Mouse (Mus musculus): ENCODE results near the gene Rasa2.
A peak's percentile ranks its signal among the peaks of the same experiment; 100 is the strongest.
"Not testable (repeated sequence)": the region's sequence is repeated elsewhere in the genome, so short reads cannot be mapped to it uniquely, and the experiment has no call there.

The Rasa2 gene

DNA sequence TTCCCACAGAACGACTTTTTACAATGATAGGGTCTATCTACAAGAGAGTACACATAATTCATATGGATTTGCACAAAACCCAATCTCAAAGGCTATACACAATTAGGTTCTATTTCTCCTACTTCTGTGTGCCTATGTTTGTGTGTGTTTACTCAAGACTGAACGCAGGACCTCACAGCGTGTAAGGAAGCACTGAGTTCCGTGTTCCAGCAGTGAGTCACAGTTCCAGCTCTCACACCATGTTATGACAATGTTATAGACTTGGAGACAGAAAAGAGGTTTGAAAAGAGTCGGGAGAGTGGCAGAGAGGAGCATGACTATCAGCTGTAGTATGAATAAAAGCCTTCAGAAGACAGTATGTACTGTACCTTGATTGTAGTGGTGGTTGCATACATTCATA is 42.1 kb downstream of the Rasa2 start:
- DNase-seq (ENCODE audit: low read depth, low spot score) = no peak

- DNase-seq (ENCODE audit: low read depth, low spot score) = no peak
Observed at GRCm38 (mm10) chr9:96583496-96583895, 47.9 kb downstream of the Rasa2 start.

GRCm38 (mm10) chr9:96583076-96583475 is 48.3 kb downstream of the Rasa2 start:
- peak; percentile 74 for DNase-seq (ENCODE audit: low read depth, low spot score)

DNA sequence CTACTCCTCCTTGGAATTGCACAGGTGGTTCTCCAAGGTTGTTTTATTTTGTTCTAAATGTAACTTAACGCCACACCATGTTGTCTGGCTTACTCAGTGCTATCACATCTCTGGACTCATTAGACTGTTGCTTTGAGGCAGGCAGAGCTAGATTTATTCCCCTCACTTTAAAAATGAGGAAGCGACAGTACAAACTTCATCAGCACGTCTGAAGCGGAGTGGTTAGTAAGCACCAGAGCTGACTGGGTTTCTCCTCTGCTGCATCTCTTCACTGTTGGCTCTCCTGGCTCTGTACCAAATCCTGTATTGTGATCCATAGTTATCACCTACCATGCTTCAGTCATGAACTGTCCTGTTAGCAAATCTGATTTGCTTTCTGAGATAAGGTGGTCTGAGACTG is 53.2 kb downstream of the Rasa2 start:
- no peak for DNase-seq (ENCODE audit: low read depth, low spot score)

- no peak for DNase-seq (ENCODE audit: low read depth, low spot score)
Observed at GRCm38 (mm10) chr9:96577674-96578073, 53.7 kb downstream of the Rasa2 start.

- DNase-seq (ENCODE audit: low read depth, low spot score) = peak; percentile 65
Observed at GRCm38 (mm10) chr9:96573252-96573651, 58.2 kb downstream of the Rasa2 start.

- DNase-seq (ENCODE audit: low read depth, low spot score) = no peak
Observed at GRCm38 (mm10) chr9:96572754-96573153, 58.7 kb downstream of the Rasa2 start.

DNA sequence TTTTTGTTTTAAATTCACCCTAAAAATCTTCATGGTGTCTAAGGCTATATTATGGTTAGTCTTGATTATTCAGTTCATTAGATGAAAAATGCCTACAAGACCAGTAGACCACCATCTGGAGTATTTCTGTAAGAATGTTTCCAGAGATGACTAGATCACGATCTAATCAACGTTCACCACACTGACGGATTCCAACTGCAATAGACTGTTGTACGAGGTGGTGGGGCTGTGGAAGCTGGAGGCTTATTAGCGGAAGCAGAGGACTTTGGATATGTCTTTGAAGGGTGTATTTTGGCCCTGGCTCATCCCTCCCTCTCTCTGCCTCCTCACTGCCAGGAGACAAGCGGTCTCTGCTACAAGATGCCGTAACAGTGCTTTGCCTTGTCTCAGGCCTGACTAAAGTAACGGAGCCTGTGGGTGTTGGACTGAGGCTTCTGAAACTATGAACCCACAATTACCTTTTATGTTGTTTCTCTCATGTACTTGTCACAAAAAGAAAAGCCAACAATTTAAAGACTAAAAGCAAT is 64.9 kb downstream of the Rasa2 start:
- no peak for DNase-seq (ENCODE audit: low read depth, low spot score)

DNA sequence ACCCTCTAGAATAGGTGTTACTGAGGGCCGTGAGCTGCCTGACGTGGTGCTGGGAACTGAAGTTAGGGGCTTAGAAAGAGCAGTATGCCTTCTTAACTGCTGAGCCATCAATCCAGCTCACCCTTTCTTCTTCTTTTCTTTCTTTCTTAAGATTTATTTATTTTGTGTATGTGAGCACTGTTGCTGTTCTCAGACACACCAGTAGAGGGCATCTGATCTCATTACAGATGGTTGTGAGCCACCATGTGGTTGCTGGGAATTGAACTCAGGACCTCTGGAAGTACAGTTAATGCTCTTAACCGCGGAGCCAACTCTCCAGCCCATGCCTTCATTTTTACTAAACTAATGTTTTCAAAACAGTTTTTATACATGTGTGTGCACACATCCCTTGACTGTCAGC is 67.9 kb downstream of the Rasa2 start:
- no peak for DNase-seq (ENCODE audit: low read depth, low spot score)

DNA sequence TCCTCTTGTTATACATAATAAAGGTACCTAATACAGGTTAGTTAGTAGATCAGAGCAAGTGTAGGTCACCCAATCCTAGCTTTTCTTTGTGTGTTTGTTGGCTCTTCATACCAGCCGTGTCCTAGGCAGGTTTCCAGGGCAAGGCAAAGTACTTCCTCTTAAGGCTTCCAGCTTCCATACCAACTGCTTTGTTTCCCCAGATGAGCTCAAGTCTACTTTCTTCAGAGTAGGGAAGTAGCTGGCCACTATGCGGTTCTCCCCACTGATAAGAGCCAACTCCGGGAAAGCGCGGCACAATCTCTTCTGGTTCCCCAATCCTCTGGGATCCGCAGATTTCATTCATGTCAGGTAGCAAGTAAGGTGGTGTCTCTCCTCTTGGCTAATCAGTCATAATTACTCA is 72.3 kb downstream of the Rasa2 start:
- no peak for DNase-seq (ENCODE audit: low read depth, low spot score)

GRCm38 (mm10) chr9:96558594-96558993 is 72.8 kb downstream of the Rasa2 start:
- DNase-seq (ENCODE audit: low read depth, low spot score) = no peak

DNA sequence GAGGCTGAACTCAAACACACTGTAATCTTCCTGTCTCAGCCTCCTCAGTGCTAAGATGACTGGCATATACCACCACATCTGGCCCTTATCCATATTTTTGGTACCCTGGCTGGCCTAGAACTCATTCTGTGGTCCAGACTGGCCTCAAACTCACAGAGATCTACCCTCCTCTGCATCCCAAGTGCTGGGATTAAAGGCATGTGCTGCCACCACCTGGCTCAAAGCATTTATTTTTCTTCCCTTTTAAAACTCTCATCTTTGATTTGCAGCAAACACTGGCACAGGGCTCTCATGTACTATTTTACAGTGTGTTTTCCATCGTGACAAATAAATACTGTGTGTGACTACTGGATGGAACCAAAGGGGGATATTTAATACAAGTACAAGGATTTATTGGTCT is 77.3 kb downstream of the Rasa2 start:
- DNase-seq (ENCODE audit: low read depth, low spot score) = no peak

DNA sequence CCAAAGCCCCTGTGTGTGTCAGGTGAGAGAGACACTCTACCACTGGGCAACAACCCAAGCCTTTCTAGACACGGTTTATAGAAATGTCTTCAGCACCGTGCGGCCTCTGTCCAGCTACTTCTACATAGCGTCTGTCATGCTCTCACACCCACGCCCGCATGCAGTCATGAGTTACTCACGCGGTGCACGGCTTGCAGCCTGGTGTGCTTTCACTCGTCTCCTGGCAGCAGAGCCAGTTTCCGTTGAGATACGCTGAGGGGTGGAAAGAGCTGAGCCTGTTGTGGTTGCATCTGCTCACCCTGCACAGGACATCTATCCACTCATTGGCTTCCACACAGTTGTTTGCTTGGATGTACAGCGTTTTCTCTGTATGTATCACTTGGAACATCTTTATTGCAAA is 86.0 kb downstream of the Rasa2 start:
- DNase-seq (ENCODE audit: low read depth, low spot score) = peak; percentile 15

GRCm38 (mm10) chr9:96543643-96544640 is 87.5 kb downstream of the Rasa2 start:
- peak; percentile 68 for DNase-seq (ENCODE audit: low read depth, low spot score)

- no peak for DNase-seq (ENCODE audit: low read depth, low spot score)
Observed at GRCm38 (mm10) chr9:96538916-96539315, 92.5 kb downstream of the Rasa2 start.

DNA sequence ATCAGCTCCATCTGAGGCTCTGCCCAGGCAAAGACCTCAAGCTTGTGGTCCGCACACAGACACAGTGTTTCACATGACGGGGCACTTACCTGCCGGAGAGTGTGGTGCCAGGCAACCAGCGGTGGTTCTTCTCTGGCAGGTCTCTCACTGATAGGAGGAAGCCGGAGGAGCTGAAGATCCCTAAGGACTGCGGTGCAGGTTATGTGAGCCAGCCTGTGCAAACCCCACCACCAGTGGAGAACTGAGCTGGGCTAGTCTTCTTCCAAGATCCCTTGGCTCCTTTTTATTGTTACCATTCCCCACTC is 93.8 kb downstream of the Rasa2 start:
- DNase-seq (ENCODE audit: low read depth, low spot score) = no peak

- peak; percentile 50 for DNase-seq (ENCODE audit: low read depth, low spot score)
Observed at GRCm38 (mm10) chr9:96536895-96537614, 94.4 kb downstream of the Rasa2 start.

- DNase-seq (ENCODE audit: low read depth, low spot score) = not testable (repeated sequence)
Observed at GRCm38 (mm10) chr9:96536093-96536492, 95.3 kb downstream of the Rasa2 start.

GRCm38 (mm10) chr9:96535431-96535830 is 96.0 kb downstream of the Rasa2 start:
- no peak for DNase-seq (ENCODE audit: low read depth, low spot score)

DNA sequence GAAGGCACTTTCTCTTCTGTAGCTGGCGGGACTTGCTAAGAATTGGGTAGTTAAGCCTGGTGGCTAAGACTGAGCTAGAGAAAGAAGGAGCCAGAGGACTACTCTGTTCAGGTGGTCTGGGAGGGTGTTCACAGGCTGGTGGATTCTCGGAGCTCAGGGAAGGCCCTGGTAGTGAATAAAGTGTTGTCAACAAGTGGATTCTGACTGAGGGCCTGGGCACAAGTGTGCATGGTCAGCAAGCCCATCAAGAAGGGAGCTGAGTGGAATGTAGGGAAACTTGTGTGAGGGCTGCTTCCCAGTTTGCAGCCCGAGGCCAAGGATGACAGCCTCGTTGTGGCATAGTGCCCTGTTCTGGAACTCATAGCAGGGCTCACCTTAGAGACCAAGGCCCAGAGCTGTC is 97.2 kb downstream of the Rasa2 start:
- no peak for DNase-seq (ENCODE audit: low read depth, low spot score)

DNA sequence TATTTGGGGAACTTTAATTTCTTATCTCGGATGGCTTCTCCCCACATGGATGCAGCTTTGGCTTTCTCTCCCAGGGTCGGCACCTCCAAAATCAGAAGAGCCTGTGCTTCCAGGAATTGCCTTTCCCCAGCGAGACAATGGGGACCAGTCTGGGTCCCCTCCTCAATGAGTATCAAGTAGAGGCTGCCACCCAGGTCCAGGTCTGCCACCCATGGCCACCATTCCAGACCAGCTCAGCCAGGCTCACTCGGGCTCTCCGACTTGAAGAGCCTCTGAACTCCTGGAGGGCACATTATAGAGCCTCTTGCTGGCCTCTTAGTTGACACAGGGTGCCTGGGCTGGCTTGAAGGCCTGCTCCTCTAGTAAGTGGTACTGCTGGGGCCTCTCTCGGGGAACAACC is 97.9 kb downstream of the Rasa2 start:
- no peak for DNase-seq (ENCODE audit: low read depth, low spot score)

DNA sequence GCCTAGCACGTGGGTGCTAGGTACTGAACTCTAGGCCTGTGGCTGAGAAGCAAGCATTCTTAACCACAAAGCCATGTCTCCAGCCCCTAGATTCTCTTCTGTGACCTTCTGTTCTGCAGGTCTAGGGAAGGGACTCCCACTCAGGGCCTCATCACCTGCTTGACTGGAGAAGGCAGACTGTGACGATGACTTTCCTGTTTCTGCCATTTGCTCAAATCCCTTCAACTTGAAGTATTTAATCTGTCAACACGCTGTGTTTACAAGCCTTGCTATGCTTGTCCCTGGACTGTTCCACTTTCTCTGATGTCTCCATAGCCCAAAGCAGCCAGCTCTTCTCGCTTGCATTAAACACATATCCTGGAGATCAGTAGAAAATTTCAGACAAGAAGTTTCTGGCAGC is 98.9 kb downstream of the Rasa2 start:
- no peak for DNase-seq (ENCODE audit: low read depth, low spot score)

DNA sequence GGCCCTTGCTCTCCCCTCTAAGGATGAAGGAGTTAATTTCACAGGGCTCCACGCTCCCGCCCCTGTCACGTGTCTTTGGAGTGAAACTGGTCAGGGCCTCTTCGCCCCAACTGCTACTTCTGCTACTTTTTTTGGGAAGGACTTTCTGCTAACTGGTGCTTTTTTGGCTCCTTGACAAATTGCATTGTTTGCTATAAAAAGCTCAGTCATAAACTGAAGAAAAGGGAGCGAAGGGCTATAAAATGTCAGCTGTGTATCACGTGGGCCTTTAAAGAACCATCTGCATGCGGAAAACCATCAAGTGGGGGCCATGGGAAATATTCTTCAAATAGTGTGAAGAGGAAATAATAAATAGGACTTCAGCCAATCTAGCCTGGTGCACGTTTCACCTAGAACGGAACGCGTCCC is 100.7 kb downstream of the Rasa2 start:
- DNase-seq (ENCODE audit: low read depth, low spot score) = no peak

Data from CD4-positive, CD25-positive, alpha-beta regulatory T cell, adult 2 months (primary cell).